Mouse (Mus musculus): ENCODE data around the gene Rps16.

The Rps16 gene

GRCm38 (mm10) chr7:28385196-28385595 is 34.7 kb downstream of the Rps16 start:
- POLR2A ChIA-PET, result interaction anchor here in 2 of 4 experiments (1.6 to 37.0 kb wide), 9 partner anchors 5 to 47 kb away, joined by 3 to 1116 read pairs (median 350); partner anchors contain the start of genes Med29 (in 2 of the 2), Paf1 (in 2 of the 2), Plekhg2 (in 2 of the 2) and Rps16 (in 2 of the 2)
- CTCF ChIA-PET, result interaction anchor here in 2 of 4 experiments (0.6 to 2.1 kb wide), 3 partner anchors 10 to 846 kb away, joined by 4 to 11 read pairs (median 5); no protein-coding TSS in a partner anchor

- ChIA-PET POLR2A (interaction anchor here in 3 of 4 experiments (0.6 to 37.0 kb wide), 16 partner anchors 7 to 347 kb away, joined by 3 to 1116 read pairs (median 4); partner anchors contain the start of genes Plekhg2 (in 2 of the 3), Rps16 (in 2 of the 3), Supt5 (in 2 of the 3) and Zfp36 (in 2 of the 3)), CTCF (interaction anchor here in 3 of 4 experiments (0.6 to 2.1 kb wide), 11 partner anchors 11 to 175 kb away, joined by 3 to 11 read pairs (median 4); partner anchors contain the start of genes Gmfg (in 1 of the 3) and Plekhg2 (in 1 of the 3))
Measured at GRCm38 (mm10) chr7:28386007-28386406, 35.6 kb downstream of the Rps16 start.

GRCm38 (mm10) chr7:28386462-28386861 is 36.0 kb downstream of the Rps16 start:
- ChIA-PET POLR2A (interaction anchor here in 3 of 4 experiments (0.6 to 37.0 kb wide), 17 partner anchors 8 to 347 kb away, joined by 3 to 1116 read pairs (median 5); partner anchors contain the start of genes Plekhg2 (in 2 of the 3), Rps16 (in 2 of the 3), Supt5 (in 2 of the 3) and Zfp36 (in 2 of the 3)), CTCF (interaction anchor here (0.5 to 2.1 kb wide), 14 partner anchors 11 to 322 kb away, joined by 3 to 11 read pairs (median 4); partner anchors contain the start of genes Gmfg (in 1 of the 4) and Plekhg2 (in 1 of the 4))

DNA sequence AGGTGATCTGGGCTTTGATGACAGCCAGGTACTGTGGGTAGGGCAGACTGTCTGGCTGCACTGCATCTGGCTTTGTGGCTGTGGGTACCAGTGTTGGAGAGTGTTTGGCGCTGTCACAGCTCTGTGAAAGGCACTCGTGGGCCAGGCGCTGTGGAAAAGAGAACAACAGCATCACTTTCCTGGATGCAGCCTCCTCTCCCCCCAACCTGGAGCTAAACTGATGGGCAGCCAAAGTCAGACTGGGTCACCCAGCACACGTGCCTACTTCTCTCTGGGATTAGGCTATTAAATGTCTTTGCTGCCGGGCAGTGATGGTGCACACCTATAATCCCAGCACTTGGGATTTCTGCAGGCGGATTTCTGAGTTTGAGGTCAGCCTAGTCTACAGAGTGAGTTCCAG is 36.4 kb downstream of the Rps16 start:
- CTCF ChIA-PET, result interaction anchor here (0.5 to 2.1 kb wide), 13 partner anchors 11 to 355 kb away, joined by 3 to 11 read pairs (median 3); partner anchors contain the start of genes Mrps12 (in 1 of the 4), Plekhg2 (in 1 of the 4) and Sars2 (in 1 of the 4)
- POLR2A ChIA-PET, result interaction anchor here (0.7 to 37.0 kb wide), 15 partner anchors 8 to 244 kb away, joined by 3 to 1116 read pairs (median 5); partner anchors contain the start of genes Plekhg2 (in 2 of the 4), Rps16 (in 2 of the 4), Supt5 (in 2 of the 4) and Zfp36 (in 2 of the 4)

- ChIA-PET POLR2A (interaction anchor here (0.6 to 37.0 kb wide), 16 partner anchors 9 to 303 kb away, joined by 3 to 1116 read pairs (median 4); partner anchors contain the start of genes Plekhg2 (in 2 of the 4), Rps16 (in 2 of the 4), Supt5 (in 2 of the 4) and Zfp36 (in 2 of the 4)), CTCF (interaction anchor here (0.6 to 2.1 kb wide), 12 partner anchors 11 to 354 kb away, joined by 3 to 11 read pairs (median 3); partner anchors contain the start of genes Mrps12 (in 1 of the 4), Rps16 (in 1 of the 4) and Sars2 (in 1 of the 4))
Measured at GRCm38 (mm10) chr7:28387384-28387783, 36.9 kb downstream of the Rps16 start.

- POLR2A ChIA-PET, result interaction anchor here in 3 of 4 experiments (0.5 to 37.0 kb wide), 7 partner anchors 8 to 157 kb away, joined by 3 to 1116 read pairs (median 50); partner anchors contain the start of genes Plekhg2 (in 2 of the 3), Supt5 (in 2 of the 3), Zfp36 (in 2 of the 3) and Rps16 (in 1 of the 3)
Measured at GRCm38 (mm10) chr7:28390331-28390730, 39.9 kb downstream of the Rps16 start.

DNA sequence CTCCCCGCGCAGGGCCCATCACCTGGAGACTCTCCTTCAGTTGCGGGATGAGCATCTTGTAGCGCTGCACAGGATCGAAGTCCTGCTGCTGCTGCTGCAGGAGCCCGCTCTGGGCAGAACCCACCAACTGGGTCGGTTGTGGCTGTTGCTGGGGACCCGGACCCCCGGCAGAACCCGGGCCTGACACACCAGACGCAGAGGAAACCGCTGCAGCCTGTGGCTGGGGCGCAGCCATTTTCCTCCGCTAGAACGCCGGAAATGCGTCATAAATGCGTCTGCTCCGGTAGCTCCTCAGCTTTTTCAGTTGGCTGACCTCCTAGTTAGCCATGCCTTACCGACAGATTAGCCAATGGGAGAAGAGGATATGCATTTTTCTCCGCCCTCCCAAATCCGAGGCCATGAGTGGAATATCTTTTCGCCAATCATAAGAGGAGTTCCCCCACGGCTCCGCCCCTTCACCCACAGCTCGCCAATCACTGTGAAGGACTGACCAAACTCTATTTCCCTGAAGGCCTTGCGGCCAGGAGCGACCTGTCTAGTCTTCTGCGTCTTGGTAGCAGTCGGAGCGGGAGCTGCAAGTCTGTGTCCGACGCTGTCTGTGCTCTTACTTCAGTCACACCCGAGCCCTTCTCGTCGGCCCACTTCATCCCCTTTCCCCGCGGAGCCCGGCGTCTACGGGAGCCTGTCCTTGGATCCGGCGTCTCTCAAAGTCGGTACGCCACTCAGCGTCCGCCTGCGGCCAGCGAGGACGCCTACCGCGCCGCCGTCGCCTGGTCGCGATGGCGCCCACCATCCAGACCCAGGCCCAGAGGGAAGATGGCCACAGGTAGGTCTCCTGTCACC is 42.2 kb downstream of the Rps16 start, which contains the start of the genes Med29 and Paf1:
Med29 (minus strand) TSS at position 280 of the 843 bp plus-strand sequence.
Paf1 (plus strand) TSS at position 523 of the 843 bp plus-strand sequence.
- CTCF ChIA-PET, result interaction anchor here in 3 of 4 experiments (0.6 to 3.1 kb wide), 19 partner anchors 11 to 349 kb away, joined by 3 to 12 read pairs (median 4); partner anchors contain the start of genes Eid2b (in 1 of the 3), Gmfg (in 1 of the 3), Mrps12 (in 1 of the 3) and Rps16 (in 1 of the 3)
- POLR2A ChIA-PET, result interaction anchor here (0.6 to 37.0 kb wide), 143 partner anchors 9 to 926 kb away, joined by 3 to 1116 read pairs (median 4); partner anchors contain the start of genes Rps16 (in 3 of the 4), Selenov (in 3 of the 4), Supt5 (in 3 of the 4) and Zfp36 (in 3 of the 4)

More at GRCm38 (mm10) chr7:28390331-28390730, 39.9 kb downstream of the Rps16 start:
- CTCF ChIA-PET, result no interaction called here

GRCm38 (mm10) chr7:28393272-28393951 is 43.0 kb downstream of the Rps16 start:
- ChIA-PET CTCF (interaction anchor here in 3 of 4 experiments (0.5 to 3.1 kb wide), 16 partner anchors 14 to 579 kb away, joined by 3 to 12 read pairs (median 4); partner anchors contain the start of genes Eid2b (in 1 of the 3), Gmfg (in 1 of the 3), Mrps12 (in 1 of the 3) and Rps16 (in 1 of the 3)), POLR2A (interaction anchor here (0.6 to 37.0 kb wide), 91 partner anchors 9 to 886 kb away, joined by 3 to 1116 read pairs (median 5); partner anchors contain the start of genes Rps16 (in 3 of the 4), Supt5 (in 3 of the 4), Zfp36 (in 3 of the 4) and Fbl (in 2 of the 4))

- CTCF ChIA-PET, result interaction anchor here in 1 of 4 experiments (3.1 kb wide), 1 partner anchor 42 kb away, joined by 12 read pairs; the partner anchor contains the start of gene Gmfg
- POLR2A ChIA-PET, result interaction anchor here in 3 of 4 experiments (4.0 to 37.0 kb wide), 6 partner anchors 9 to 49 kb away, joined by 21 to 1116 read pairs (median 205); partner anchors contain the start of genes Plekhg2 (in 2 of the 3), Zfp36 (in 2 of the 3), Rps16 (in 1 of the 3) and Supt5 (in 1 of the 3)
Measured at GRCm38 (mm10) chr7:28395425-28395824, 45.0 kb downstream of the Rps16 start.

DNA sequence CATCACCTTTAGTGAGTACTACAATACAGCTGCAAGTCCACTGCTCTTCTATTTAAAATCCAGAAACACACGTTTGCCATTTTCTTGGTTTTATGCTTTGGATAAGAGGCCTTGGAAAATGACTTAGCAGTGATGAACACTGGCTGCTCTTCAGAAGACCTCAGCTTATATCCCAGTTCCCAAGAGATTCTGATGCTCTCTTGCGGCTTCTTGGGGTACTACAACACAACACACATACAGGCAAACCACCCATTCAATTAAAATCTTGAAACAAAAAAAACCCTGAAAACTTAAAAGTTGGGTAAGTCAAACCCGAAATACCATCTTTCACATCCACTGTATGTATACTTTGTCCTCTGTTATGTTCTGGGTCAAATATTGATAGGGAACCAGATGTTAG is 47.5 kb downstream of the Rps16 start:
- ChIA-PET CTCF (interaction anchor here in 3 of 4 experiments (0.5 to 1.5 kb wide), 13 partner anchors 9 to 911 kb away, joined by 3 to 6 read pairs (median 3); partner anchors contain the start of genes Sertad1 (in 1 of the 3) and Supt5 (in 1 of the 3)), POLR2A (interaction anchor here in 2 of 4 experiments (0.6 to 37.0 kb wide), 12 partner anchors 10 to 199 kb away, joined by 3 to 1116 read pairs (median 5); partner anchors contain the start of genes Plekhg2 (in 2 of the 2), Rps16 (in 2 of the 2), Zfp36 (in 2 of the 2) and Gmfg (in 1 of the 2))

GRCm38 (mm10) chr7:28398696-28399340 is 48.4 kb downstream of the Rps16 start:
- CTCF ChIA-PET, result interaction anchor here in 2 of 4 experiments (1.1 to 1.2 kb wide), 2 partner anchors 17 to 912 kb away, joined by 3 read pairs; partner anchors contain the start of gene Sertad1 (in 1 of the 2)
- POLR2A ChIA-PET, result interaction anchor here in 2 of 4 experiments (0.7 to 37.0 kb wide), 8 partner anchors 11 to 198 kb away, joined by 4 to 1116 read pairs (median 6); partner anchors contain the start of genes Plekhg2 (in 2 of the 2), Rps16 (in 2 of the 2), Zfp36 (in 2 of the 2) and Supt5 (in 1 of the 2)

DNA sequence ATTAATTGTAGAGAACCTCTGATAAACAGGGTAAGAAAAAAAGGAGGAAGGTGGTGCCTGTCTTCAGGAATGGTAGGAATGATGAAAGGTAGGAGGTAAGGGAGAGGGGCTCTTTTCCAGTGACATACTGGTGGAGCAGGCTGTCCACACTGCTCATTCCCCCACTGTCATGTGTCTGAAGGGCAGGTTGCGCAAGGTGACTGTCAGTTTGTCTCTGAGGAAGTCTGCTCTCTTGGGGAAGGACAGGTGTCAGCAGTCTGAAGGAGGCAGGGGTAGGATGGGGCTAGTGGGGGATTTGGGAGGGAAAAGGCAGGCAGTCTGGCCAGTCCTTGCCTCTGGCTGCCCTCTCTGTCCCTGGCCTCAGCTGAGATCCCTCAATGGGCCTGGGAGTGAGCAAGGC is 50.6 kb downstream of the Rps16 start:
- POLR2A ChIA-PET, result interaction anchor here in 3 of 4 experiments (0.6 to 37.0 kb wide), 10 partner anchors 8 to 118 kb away, joined by 3 to 1116 read pairs (median 5); partner anchors contain the start of genes Med29 (in 2 of the 3), Paf1 (in 2 of the 3), Rps16 (in 2 of the 3) and Supt5 (in 1 of the 3)

GRCm38 (mm10) chr7:28401942-28402341 is 51.5 kb downstream of the Rps16 start:
- POLR2A ChIA-PET, result interaction anchor here (0.6 to 37.0 kb wide), 17 partner anchors 9 to 62 kb away, joined by 3 to 1116 read pairs (median 3); partner anchors contain the start of genes Med29 (in 3 of the 4), Paf1 (in 3 of the 4), Rps16 (in 2 of the 4) and Gmfg (in 1 of the 4)

More for the DNA sequence above, 50.6 kb downstream of the Rps16 start:
- CTCF ChIA-PET, result no interaction called here

More at GRCm38 (mm10) chr7:28401942-28402341, 51.5 kb downstream of the Rps16 start:
- CTCF ChIA-PET, result interaction anchor here in 1 of 4 experiments (1.1 kb wide), 1 partner anchor 35 kb away, joined by 3 read pairs; the partner anchor contains the start of gene Gmfg
